Mouse (Mus musculus) stomach, postnatal 0 days (tissue): Measurements from ENCODE around the gene St13. TPM values are rescaled to one million over a fixed set of nuclear protein-coding genes. Genes with fewer than 3 reads are reported as not detected.
A peak's percentile ranks its signal among the peaks of the same experiment; 100 is the strongest.

Experiments
- ATAC-seq: fragments of 200-750 bp; cut with Nextera tagmentation; 2 replicates; pipeline ENCODE4 v1.8.0; 2017; ENCODE audit not compliant: low FRiP score, low TSS enrichment
- DNase-seq: peaks from one replicate; pipeline ENCODE4 v3.0.0-alpha.2; 2016; ENCODE audit warnings: low spot score
- H3K27ac ChIP-seq: fragments of 300-500 bp; sonication (generic); replicated peaks from 2 replicates; pipeline ENCODE4 v1.5.1; 2014; ENCODE audit warnings: mild to moderate bottlenecking, control low read depth
- H3K27me3 ChIP-seq: fragments of 300-500 bp; sonication (generic); 2 replicates; pipeline ENCODE4 v1.6.1; 2014; ENCODE audit warnings: low read length; ENCODE audit not compliant: control insufficient read depth, insufficient read depth
- H3K36me3 ChIP-seq: fragments of 300-500 bp; sonication (generic); 2 replicates; pipeline ENCODE4 v1.6.1; 2014; ENCODE audit warnings: low read length, mixed read lengths; ENCODE audit not compliant: control insufficient read depth, insufficient read depth
- H3K4me1 ChIP-seq: fragments of 300-500 bp; sonication (generic); replicated peaks from 2 replicates; pipeline ENCODE4 v1.6.1; 2014; ENCODE audit warnings: antibody characterized with exemption; ENCODE audit not compliant: control insufficient read depth, insufficient read depth
- H3K4me2 ChIP-seq: fragments of 300-500 bp; sonication (generic); replicated peaks from 2 replicates; pipeline ENCODE4 v1.6.1; 2014; ENCODE audit warnings: low read depth, mild to moderate bottlenecking, control low read depth, moderate library complexity
- H3K4me3 ChIP-seq: fragments of 300-500 bp; sonication (generic); 2 replicates; pipeline ENCODE4 v1.5.1; 2014; ENCODE audit warnings: low read depth, low read length, control low read depth
- H3K9ac ChIP-seq: fragments of 300-500 bp; sonication (generic); 2 replicates; pipeline ENCODE4 v1.6.1; 2014; ENCODE audit warnings: mild to moderate bottlenecking, low read length, control low read depth, mixed read lengths
- H3K9me3 ChIP-seq: fragments of 300-500 bp; sonication (generic); 2 replicates; pipeline ENCODE4 v1.6.1; 2016; ENCODE audit warnings: low read length; ENCODE audit not compliant: control insufficient read depth
- CTCF ChIP-seq: IDR thresholded peaks from 2 replicates; pipeline ENCODE4 v1.5.1; 2016; ENCODE audit warnings: antibody characterized with exemption, low read depth, mild to moderate bottlenecking, moderate library complexity
- EP300 ChIP-seq: optimal IDR thresholded peaks from 2 replicates; pipeline ENCODE3; 2016; ENCODE audit warnings: antibody characterized with exemption
- WGBS: fragments of 180-500 bp; shearing (Covaris S2); extraction: QIAGEN DNeasy Blood & Tissue Kit; methylation state at CpG from one replicate; pipeline ENCODE4 v1.1.7; 2014; 5-methylcytosine and 5-hydroxymethylcytosine counted together
- polyA plus RNA-seq: library from polyadenylated mRNA; unstranded; fragments of >200 nt; fragmentation: Nextera tagmentation; extraction: Ambion mirVana; gene quantifications from 2 replicates; pipeline ENCODE4 v1.2.1, GENCODE M21; 2015

The St13 gene
- polyA plus RNA-seq, 1 experiment from 2014 or later: 80.2 TPM

GRCm38 (mm10) chr15:81329721-81330369 is 70.0 kb downstream of the St13 start:
- no peak overlapping the region for H3K4me3 ChIP-seq
- no peak overlapping the region for H3K9ac ChIP-seq
- peaks cover 41% of the 10 kb centered on the region for H3K36me3 ChIP-seq
- H3K4me1 ChIP-seq: no peaks in the 10 kb centered on the region
- DNase-seq (no peak), ATAC-seq (no peak)
- no peak overlapping the region for H3K4me2 ChIP-seq
- no peak for TF ChIP-seq EP300
- TF ChIP-seq CTCF: no peak
- no peaks in the 10 kb centered on the region for H3K9me3 ChIP-seq
- H3K27ac ChIP-seq: no peak overlapping the region
- H3K27me3 ChIP-seq: no peaks in the 10 kb centered on the region
- whole genome bisulfite sequencing: 48% methylated on average over 5 of the region's 5 CpGs

DNA sequence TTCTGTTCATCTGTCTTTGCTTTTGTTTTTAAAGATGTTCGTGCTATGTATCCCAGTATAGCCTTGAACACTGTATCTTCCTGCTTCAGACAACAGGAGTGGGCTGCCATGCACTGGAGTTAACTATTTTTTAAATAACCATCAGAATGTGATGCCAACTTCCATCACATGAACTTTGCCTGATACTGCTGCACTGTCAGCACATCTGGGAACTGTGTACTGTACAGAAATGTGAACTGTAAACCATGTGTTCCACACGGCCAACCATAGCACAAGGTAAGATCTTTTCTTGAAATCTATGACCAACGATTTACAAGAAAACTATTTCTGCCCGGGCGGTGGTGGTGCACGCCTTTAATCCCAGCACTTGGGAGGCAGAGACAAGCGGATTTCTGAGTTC is 72.4 kb downstream of the St13 start:
- Histone ChIP-seq H3K27ac (no peak overlapping the region), H3K4me2 (no peak overlapping the region), H3K9me3 (no peaks in the 10 kb centered on the region), H3K27me3 (no peaks in the 10 kb centered on the region), H3K36me3 (peaks cover 28% of the 10 kb centered on the region; the same call in 1 of the 2 replicates), H3K9ac (no peak overlapping the region), H3K4me1 (no peaks in the 10 kb centered on the region), H3K4me3 (no peak overlapping the region)
- TF ChIP-seq EP300: no peak
- no peak for TF ChIP-seq CTCF
- no peak for ATAC-seq
- DNase-seq: no peak
- WGBS: 88% methylated on average over 7 of the region's 7 CpGs

DNA sequence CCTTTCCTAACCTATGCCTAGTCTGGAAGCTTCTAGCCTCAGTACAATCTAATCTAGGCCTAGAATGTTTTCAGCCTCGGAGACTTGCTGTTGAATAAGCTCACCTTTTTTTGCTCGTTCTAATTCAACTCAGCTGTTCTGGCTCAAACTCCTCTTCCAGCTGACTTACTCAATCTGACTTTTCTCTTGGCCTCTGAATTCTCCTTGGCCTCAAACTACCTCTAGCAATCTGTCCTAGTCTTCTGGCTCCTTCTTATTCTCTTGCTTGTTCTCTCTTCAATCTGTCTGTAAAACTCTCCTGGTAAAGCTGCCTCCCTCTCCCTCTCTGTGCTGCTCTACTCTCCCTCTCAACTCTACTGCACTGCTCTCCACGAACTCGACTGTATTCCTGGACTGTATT is 74.9 kb downstream of the St13 start:
- H3K36me3 ChIP-seq: peaks cover 28% of the 10 kb centered on the region
- H3K4me1 ChIP-seq: no peaks in the 10 kb centered on the region
- H3K4me3 ChIP-seq: no peak overlapping the region
- WGBS: 64% methylated on average over 4 of the region's 4 CpGs
- no peaks in the 10 kb centered on the region for H3K9me3 ChIP-seq
- ATAC-seq (no peak), DNase-seq (no peak)
- TF ChIP-seq CTCF (no peak), EP300 (no peak)
- no peak overlapping the region for H3K9ac ChIP-seq
- H3K27me3 ChIP-seq: no peaks in the 10 kb centered on the region
- no peak overlapping the region for H3K27ac ChIP-seq
- H3K4me2 ChIP-seq: no peak overlapping the region

- Histone ChIP-seq H3K9ac (no peak overlapping the region), H3K9me3 (no peaks in the 10 kb centered on the region), H3K4me3 (no peak overlapping the region), H3K4me1 (no peaks in the 10 kb centered on the region), H3K27me3 (no peaks in the 10 kb centered on the region), H3K4me2 (no peak overlapping the region), H3K27ac (no peak overlapping the region), H3K36me3 (peaks cover 25% of the 10 kb centered on the region)
- no peak for ATAC-seq
- no peak for DNase-seq
- 91% methylated on average over 3 of the region's 3 CpGs for WGBS
- no peak for TF ChIP-seq CTCF
- TF ChIP-seq EP300: no peak
Measured at GRCm38 (mm10) chr15:81320137-81320536, 79.7 kb downstream of the St13 start.

DNA sequence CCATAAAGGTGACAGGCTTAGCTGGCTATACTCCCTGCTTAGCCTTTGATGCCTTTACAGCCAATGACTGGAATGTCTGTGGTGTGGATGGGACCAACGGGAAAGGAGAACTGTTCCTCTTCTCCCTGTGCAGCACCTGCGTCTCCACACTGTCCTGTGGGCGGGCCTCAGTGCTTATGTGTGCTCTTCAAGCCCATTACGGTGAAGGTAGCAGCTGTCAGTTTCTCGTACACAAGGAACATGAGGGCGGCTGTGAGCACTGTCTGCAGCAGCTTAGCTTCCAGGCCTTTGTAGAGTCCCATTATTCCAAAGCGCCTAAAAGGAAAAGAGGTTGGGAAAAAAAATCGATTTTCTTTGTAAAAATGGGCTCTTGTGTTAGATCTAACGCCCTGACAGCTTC is 80.4 kb downstream of the St13 start:
- Histone ChIP-seq H3K4me1 (no peaks in the 10 kb centered on the region), H3K27me3 (no peaks in the 10 kb centered on the region), H3K4me3 (no peak overlapping the region), H3K36me3 (peaks cover 25% of the 10 kb centered on the region), H3K9ac (no peak overlapping the region), H3K4me2 (no peak overlapping the region), H3K9me3 (no peaks in the 10 kb centered on the region), H3K27ac (no peak overlapping the region)
- ATAC-seq (no peak), DNase-seq (no peak)
- no peak for TF ChIP-seq CTCF
- TF ChIP-seq EP300: no peak
- 95% methylated on average over 9 of the region's 9 CpGs for WGBS

DNA sequence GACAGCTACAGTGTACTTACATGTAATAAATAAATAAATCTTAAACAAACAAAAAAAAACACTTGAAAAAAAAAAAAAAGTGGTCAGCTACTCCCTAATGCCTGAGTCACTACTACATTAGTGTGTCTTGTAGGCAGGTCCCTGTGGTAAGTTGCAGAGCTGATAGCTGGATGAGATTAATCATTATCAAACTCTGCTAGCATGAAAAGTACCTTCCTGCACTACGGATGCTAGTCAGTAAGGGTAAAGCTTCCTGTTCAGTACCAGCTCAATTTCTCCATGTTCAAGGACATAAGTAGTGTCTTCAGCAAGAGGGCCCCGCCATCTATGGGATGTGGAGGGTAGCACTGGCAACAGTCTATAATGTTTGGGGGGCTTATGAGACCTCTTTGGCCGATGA is 85.9 kb downstream of the St13 start:
- H3K27me3 ChIP-seq: no peaks in the 10 kb centered on the region
- 86% methylated on average over 3 of the region's 3 CpGs for WGBS
- H3K4me1 ChIP-seq: no peaks in the 10 kb centered on the region
- no peak for TF ChIP-seq EP300
- TF ChIP-seq CTCF: no peak
- peak; percentile 82 for ATAC-seq
- no peak overlapping the region for H3K27ac ChIP-seq
- H3K9ac ChIP-seq: no peak overlapping the region
- H3K36me3 ChIP-seq: peaks cover 12% of the 10 kb centered on the region
- no peaks in the 10 kb centered on the region for H3K9me3 ChIP-seq
- no peak for DNase-seq
- no peak overlapping the region for H3K4me3 ChIP-seq
- H3K4me2 ChIP-seq: no peak overlapping the region

Other genes starting within 250 kb of the St13 start
- 12.6 and 14.3 TPM in 2 replicates for gene Mrtfa, start 209.3 kb downstream of the St13 start, polyA plus RNA-seq
- gene Mchr1, start 164.6 kb downstream of the St13 start, polyA plus RNA-seq: 3.0 and 4.9 TPM in 2 replicates
- 84.6 and 85.1 TPM in 2 replicates for gene Slc25a17, start 39.3 kb downstream of the St13 start, polyA plus RNA-seq
- gene Xpnpep3, start 61 bp upstream of the St13 start, polyA plus RNA-seq: 3.7 and 4.1 TPM in 2 replicates
- 0.56 and 0.70 TPM in 2 replicates for gene Dnajb7, start 8.2 kb upstream of the St13 start, polyA plus RNA-seq
- 451 and 460 TPM in 2 replicates for gene Rbx1, start 66.2 kb upstream of the St13 start, polyA plus RNA-seq
- gene Ep300, start 185.3 kb upstream of the St13 start, polyA plus RNA-seq: 6.0 and 8.5 TPM in 2 replicates